Mouse (Mus musculus): ENCODE measurements at regions not wholly inside any gene's neighbourhood (a gene's known extent, or its start where the extent isn't known, plus 50 kb on each side); places are given as distances from the start of the nearest gene placed in this dataset.

DNA sequence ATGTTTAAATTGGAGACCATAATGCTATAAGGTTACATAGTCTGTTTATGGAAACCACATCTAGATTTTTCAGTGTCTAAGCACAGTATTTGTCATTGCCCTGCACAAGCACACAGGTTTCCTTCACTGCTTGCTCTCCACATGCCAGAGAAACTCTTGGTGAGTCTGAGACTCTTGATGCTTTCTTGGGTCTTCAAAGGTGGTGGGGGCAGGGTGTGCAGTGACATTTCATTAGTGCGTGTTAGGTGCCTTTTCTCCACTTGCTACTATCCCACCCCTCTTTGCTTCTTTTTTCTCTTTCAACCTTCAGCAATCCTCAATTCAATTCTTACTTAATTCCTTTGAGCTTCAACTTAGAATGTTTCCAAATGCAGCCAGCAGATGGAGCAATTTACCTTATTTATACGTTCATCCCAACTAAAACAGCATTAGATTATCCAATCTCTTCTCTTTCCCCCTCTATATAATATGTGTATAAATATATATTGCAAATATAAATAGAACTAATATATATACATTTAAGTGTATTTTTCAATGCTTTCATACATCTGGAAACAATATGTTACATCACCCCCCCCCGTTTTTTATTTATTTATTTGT, 145.1 kb downstream of the Nup35 start:
- no peak overlapping the region for H3K27ac ChIP-seq (ENCODE audit: insufficient read depth, low read depth, low read length, poor library complexity, severe bottlenecking)
- H3K9ac ChIP-seq (ENCODE audit: insufficient read depth, low read depth, low read length, poor library complexity, severe bottlenecking) = no peak overlapping the region
- no peaks in the 10 kb centered on the region for H3K36me3 ChIP-seq (ENCODE audit: control insufficient read depth, insufficient read depth, low read length, poor library complexity, severe bottlenecking)
- in situ Hi-C loops (cut with MboI; ENCODE audit: low sequenced_read_pairs in 2 of 2, unreplicated experiment in 2 of 2) = no loop called here
- TF ChIP-seq CHD2 (IDR thresholded peaks at IDR 0.05; ENCODE audit: low read depth, low read length) = no peak
- TF ChIP-seq ZC3H11A (IDR thresholded peaks at IDR 0.05; ENCODE audit: borderline replicate concordance, low read depth, low read length) = 0 out of 2 replicates have a peak, but pooled peaks have one; percentile 36
- peak; percentile 17 for DNase-seq (ENCODE audit: low read depth, low spot score)
- no peaks in the 10 kb centered on the region for H3K4me1 ChIP-seq (ENCODE audit: control insufficient read depth in 2 of 2, insufficient read depth in 2 of 2, low read length in 2 of 2, poor library complexity in 1 of 2)
- no peak overlapping the region for H3K4me3 ChIP-seq (ENCODE audit: insufficient read depth in 1 of 2, low read depth in 1 of 2, low read length in 2 of 2, poor library complexity in 1 of 2, severe bottlenecking in 1 of 2)
- no peaks in the 10 kb centered on the region for H3K9me3 ChIP-seq (ENCODE audit: control insufficient read depth, insufficient read depth, low read depth, low read length)

DNA sequence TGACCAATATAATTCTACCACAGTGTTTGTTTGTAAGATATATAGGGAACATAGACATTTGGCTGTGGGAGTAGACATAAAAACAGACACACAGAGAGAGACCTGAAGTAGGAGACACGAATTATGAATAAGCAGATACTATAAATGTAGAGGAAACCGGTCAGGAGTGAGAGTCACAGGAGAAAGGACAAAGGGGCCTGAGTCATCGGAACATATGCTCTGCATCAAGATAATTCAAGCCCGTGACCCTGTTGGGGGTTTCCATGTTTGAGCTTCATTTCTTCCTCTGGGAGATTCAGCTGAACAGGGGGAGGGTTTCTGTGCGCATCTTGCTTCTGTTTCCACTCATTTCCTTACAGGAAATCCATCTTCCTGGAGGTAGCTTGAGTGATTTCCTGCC, 154.1 kb downstream of the Nup35 start:
- no peak overlapping the region for H3K27ac ChIP-seq (ENCODE audit: insufficient read depth, low read depth, low read length, poor library complexity, severe bottlenecking)
- no peak overlapping the region for H3K9ac ChIP-seq (ENCODE audit: insufficient read depth, low read depth, low read length, poor library complexity, severe bottlenecking)
- H3K36me3 ChIP-seq (ENCODE audit: control insufficient read depth, insufficient read depth, low read length, poor library complexity, severe bottlenecking) = no peaks in the 10 kb centered on the region
- no peaks in the 10 kb centered on the region for H3K9me3 ChIP-seq (ENCODE audit: control insufficient read depth, insufficient read depth, low read depth, low read length)
- no peak for DNase-seq (ENCODE audit: low read depth, low spot score)
- no peak for TF ChIP-seq CHD2 (IDR thresholded peaks at IDR 0.05; ENCODE audit: low read depth, low read length)
- no peak for TF ChIP-seq ZNF384 (IDR thresholded peaks at IDR 0.05; ENCODE audit: low read depth, low read length)
- TF ChIP-seq HCFC1 (IDR thresholded peaks at IDR 0.05; ENCODE audit: borderline replicate concordance, insufficient read depth, low read length) = no peak
- TF ChIP-seq MAFK (IDR thresholded peaks at IDR 0.05; ENCODE audit: insufficient read depth, low read depth, low read length) = no peak
- TF ChIP-seq ZC3H11A (IDR thresholded peaks at IDR 0.05; ENCODE audit: borderline replicate concordance, low read depth, low read length) = no peak
- H3K4me3 ChIP-seq (ENCODE audit: insufficient read depth in 1 of 2, low read depth in 1 of 2, low read length in 2 of 2, poor library complexity in 1 of 2, severe bottlenecking in 1 of 2) = no peak overlapping the region
- in situ Hi-C loops (cut with MboI; ENCODE audit: low sequenced_read_pairs in 2 of 2, unreplicated experiment in 2 of 2) = no loop called here
- no peaks in the 10 kb centered on the region for H3K4me1 ChIP-seq (ENCODE audit: control insufficient read depth in 2 of 2, insufficient read depth in 2 of 2, low read length in 2 of 2, poor library complexity in 1 of 2)

DNA sequence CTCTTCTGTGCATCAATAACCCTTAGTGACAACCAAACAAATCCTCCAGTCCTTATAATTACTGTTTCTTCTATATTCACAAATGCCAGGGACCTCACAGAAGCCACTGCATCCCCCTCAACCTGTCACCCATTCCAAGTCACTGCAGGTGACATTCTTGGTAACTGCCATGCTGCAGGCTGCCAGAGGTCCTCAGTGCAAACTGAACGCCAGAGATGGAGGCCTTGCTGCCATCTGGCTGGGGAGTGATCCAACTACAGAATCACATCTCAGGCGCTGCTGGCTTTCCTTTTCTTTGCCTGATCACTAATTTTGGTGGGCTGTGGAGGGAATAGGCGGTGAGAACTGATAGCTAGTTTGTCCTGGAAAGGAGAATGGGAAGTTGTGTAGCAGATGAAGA, 155.4 kb downstream of the Nup35 start:
- TF ChIP-seq MAFK (IDR thresholded peaks at IDR 0.05; ENCODE audit: insufficient read depth, low read depth, low read length) (no peak), ZC3H11A (IDR thresholded peaks at IDR 0.05; ENCODE audit: borderline replicate concordance, low read depth, low read length) (no peak), HCFC1 (IDR thresholded peaks at IDR 0.05; ENCODE audit: borderline replicate concordance, insufficient read depth, low read length) (no peak), ZNF384 (IDR thresholded peaks at IDR 0.05; ENCODE audit: low read depth, low read length) (no peak), CHD2 (IDR thresholded peaks at IDR 0.05; ENCODE audit: low read depth, low read length) (no peak)
- Histone ChIP-seq H3K4me3 (ENCODE audit: insufficient read depth in 1 of 2, low read depth in 1 of 2, low read length in 2 of 2, poor library complexity in 1 of 2, severe bottlenecking in 1 of 2) (no peak overlapping the region), H3K9me3 (ENCODE audit: control insufficient read depth, insufficient read depth, low read depth, low read length) (no peaks in the 10 kb centered on the region), H3K36me3 (ENCODE audit: control insufficient read depth, insufficient read depth, low read length, poor library complexity, severe bottlenecking) (no peaks in the 10 kb centered on the region), H3K4me1 (ENCODE audit: control insufficient read depth in 2 of 2, insufficient read depth in 2 of 2, low read length in 2 of 2, poor library complexity in 1 of 2) (no peaks in the 10 kb centered on the region), H3K9ac (ENCODE audit: insufficient read depth, low read depth, low read length, poor library complexity, severe bottlenecking) (no peak overlapping the region), H3K27ac (ENCODE audit: insufficient read depth, low read depth, low read length, poor library complexity, severe bottlenecking) (no peak overlapping the region)
- in situ Hi-C loops (cut with MboI; ENCODE audit: low sequenced_read_pairs in 2 of 2, unreplicated experiment in 2 of 2) = no loop called here
- DNase-seq (ENCODE audit: low read depth, low spot score) = no peak

DNA sequence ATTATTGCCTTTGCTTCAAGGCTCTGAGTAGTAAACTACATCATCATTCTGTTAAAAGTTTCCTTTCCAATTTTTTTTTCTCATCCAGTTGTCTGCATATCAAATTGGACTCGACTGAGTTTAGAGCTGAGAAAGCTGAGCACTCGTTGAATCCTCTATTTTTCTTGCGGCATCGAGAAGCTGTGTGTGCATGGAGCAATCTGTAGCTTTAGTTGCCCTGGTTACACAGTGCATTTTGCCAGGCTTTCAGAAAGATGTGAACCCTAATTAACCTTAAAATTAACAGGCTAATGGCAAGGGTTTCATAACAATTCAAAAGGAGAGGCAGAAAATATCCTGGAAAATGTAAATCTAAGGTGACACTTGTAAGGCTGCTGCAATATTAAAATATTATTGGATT, 169.3 kb downstream of the Nup35 start:
- Histone ChIP-seq H3K27ac (ENCODE audit: insufficient read depth, low read depth, low read length, poor library complexity, severe bottlenecking) (no peak overlapping the region), H3K9me3 (ENCODE audit: control insufficient read depth, insufficient read depth, low read depth, low read length) (no peaks in the 10 kb centered on the region), H3K4me3 (ENCODE audit: insufficient read depth in 1 of 2, low read depth in 1 of 2, low read length in 2 of 2, poor library complexity in 1 of 2, severe bottlenecking in 1 of 2) (no peak overlapping the region), H3K36me3 (ENCODE audit: control insufficient read depth, insufficient read depth, low read length, poor library complexity, severe bottlenecking) (no peaks in the 10 kb centered on the region), H3K4me1 (ENCODE audit: control insufficient read depth in 2 of 2, insufficient read depth in 2 of 2, low read length in 2 of 2, poor library complexity in 1 of 2) (no peaks in the 10 kb centered on the region; a peak in 1 of 4 replicates), H3K9ac (ENCODE audit: insufficient read depth, low read depth, low read length, poor library complexity, severe bottlenecking) (no peak overlapping the region)
- DNase-seq (ENCODE audit: low read depth, low spot score) = no peak
- TF ChIP-seq HCFC1 (IDR thresholded peaks at IDR 0.05; ENCODE audit: borderline replicate concordance, insufficient read depth, low read length) = no peak
- no peak for TF ChIP-seq ZNF384 (IDR thresholded peaks at IDR 0.05; ENCODE audit: low read depth, low read length)
- TF ChIP-seq MAFK (IDR thresholded peaks at IDR 0.05; ENCODE audit: insufficient read depth, low read depth, low read length) = no peak
- TF ChIP-seq CHD2 (IDR thresholded peaks at IDR 0.05; ENCODE audit: low read depth, low read length) = no peak
- no peak for TF ChIP-seq ZC3H11A (IDR thresholded peaks at IDR 0.05; ENCODE audit: borderline replicate concordance, low read depth, low read length)
- in situ Hi-C loops (cut with MboI; ENCODE audit: low sequenced_read_pairs in 2 of 2, unreplicated experiment in 2 of 2) = no loop called here

Measured in ES-E14 (cell line).